Mouse (Mus musculus): ENCODE results near the gene Fcrla. TPM values are rescaled to one million over a fixed set of nuclear protein-coding genes. Genes with fewer than 3 reads are reported as not detected.

Gene Fcrla
- polyA plus RNA-seq, 1 experiment from 2014 or later: 0.26 TPM

GRCm38 (mm10) chr1:170907111-170907455, 20.3 kb downstream of the Fcrla start:
- peak overlapping the region; percentile 56 for H3K4me3 ChIP-seq
- H3K9me3 ChIP-seq (replicated peaks): no peaks in the 10 kb centered on the region
- peaks cover 84% of the 10 kb centered on the region for H3K27me3 ChIP-seq (replicated peaks)
- no peaks in the 10 kb centered on the region for H3K36me3 ChIP-seq
- H3K4me2 ChIP-seq: peak overlapping the region; percentile 92
- peaks cover 16% of the 10 kb centered on the region for H3K4me1 ChIP-seq (replicated peaks)
- WGBS: 30% methylated on average over 11 of the region's 11 CpGs
- H3K27ac ChIP-seq (ENCODE audit: poor library complexity, severe bottlenecking): no peak overlapping the region
- ATAC-seq (ENCODE audit: insufficient number of reproducible peaks, low FRiP score): no peak; the same call in 1 of the 2 replicates
- H3K9ac ChIP-seq: peak overlapping the region; percentile 58; the same call in 1 of the 2 replicates

- H3K9me3 ChIP-seq (replicated peaks): no peaks in the 10 kb centered on the region
- no peaks in the 10 kb centered on the region for H3K36me3 ChIP-seq
- no peak for ATAC-seq (ENCODE audit: insufficient number of reproducible peaks, low FRiP score)
- no peak overlapping the region for H3K27ac ChIP-seq (ENCODE audit: poor library complexity, severe bottlenecking)
- 58% methylated on average over 5 of the region's 5 CpGs for WGBS
- no peak overlapping the region for H3K4me3 ChIP-seq
- no peak overlapping the region for H3K4me2 ChIP-seq
- peaks cover 14% of the 10 kb centered on the region for H3K4me1 ChIP-seq (replicated peaks)
- no peak overlapping the region for H3K9ac ChIP-seq
- H3K27me3 ChIP-seq (replicated peaks): peaks cover 65% of the 10 kb centered on the region
Measured at GRCm38 (mm10) chr1:170903485-170903884, 23.9 kb downstream of the Fcrla start.

- 30% methylated on average over 10 of the region's 10 CpGs for WGBS
- Histone ChIP-seq H3K9me3 (replicated peaks) (no peaks in the 10 kb centered on the region), H3K4me3 (no peak overlapping the region), H3K4me2 (peak overlapping the region; percentile 50), H3K36me3 (no peaks in the 10 kb centered on the region), H3K4me1 (replicated peaks) (no peaks in the 10 kb centered on the region), H3K27ac (ENCODE audit: poor library complexity, severe bottlenecking) (no peak overlapping the region), H3K9ac (no peak overlapping the region), H3K27me3 (replicated peaks) (peaks cover 56% of the 10 kb centered on the region)
- 0 out of 2 replicates have a peak, but pooled peaks have one; percentile 51 for ATAC-seq (ENCODE audit: insufficient number of reproducible peaks, low FRiP score)
Measured at GRCm38 (mm10) chr1:170901536-170902238, 25.7 kb downstream of the Fcrla start.

GRCm38 (mm10) chr1:170900799-170901467, 26.4 kb downstream of the Fcrla start:
- H3K27ac ChIP-seq (ENCODE audit: poor library complexity, severe bottlenecking): no peak overlapping the region
- no peaks in the 10 kb centered on the region for H3K4me1 ChIP-seq (replicated peaks)
- H3K27me3 ChIP-seq (replicated peaks): peaks cover 49% of the 10 kb centered on the region
- no peak for ATAC-seq (ENCODE audit: insufficient number of reproducible peaks, low FRiP score)
- H3K4me3 ChIP-seq: no peak overlapping the region
- H3K9me3 ChIP-seq (replicated peaks): no peaks in the 10 kb centered on the region
- H3K36me3 ChIP-seq: no peaks in the 10 kb centered on the region
- H3K9ac ChIP-seq: no peak overlapping the region
- peak overlapping the region; percentile 50 for H3K4me2 ChIP-seq
- WGBS: 29% methylated on average over 10 of the region's 10 CpGs

GRCm38 (mm10) chr1:170898413-170899075, 28.8 kb downstream of the Fcrla start:
- Histone ChIP-seq H3K9ac (no peak overlapping the region), H3K4me2 (no peak overlapping the region), H3K27ac (ENCODE audit: poor library complexity, severe bottlenecking) (no peak overlapping the region), H3K36me3 (no peaks in the 10 kb centered on the region), H3K9me3 (replicated peaks) (no peaks in the 10 kb centered on the region), H3K4me1 (replicated peaks) (no peaks in the 10 kb centered on the region), H3K4me3 (no peak overlapping the region), H3K27me3 (replicated peaks) (peaks cover 32% of the 10 kb centered on the region)
- no peak for ATAC-seq (ENCODE audit: insufficient number of reproducible peaks, low FRiP score)
- 58% methylated on average over 16 of the region's 16 CpGs for WGBS

- no peak overlapping the region for H3K4me3 ChIP-seq
- no peak overlapping the region for H3K4me2 ChIP-seq
- peaks cover 16% of the 10 kb centered on the region for H3K27me3 ChIP-seq (replicated peaks)
- no peak for ATAC-seq (ENCODE audit: insufficient number of reproducible peaks, low FRiP score)
- H3K36me3 ChIP-seq: no peaks in the 10 kb centered on the region
- H3K27ac ChIP-seq (ENCODE audit: poor library complexity, severe bottlenecking): no peak overlapping the region
- 77% methylated on average over 5 of the region's 5 CpGs for WGBS
- H3K9me3 ChIP-seq (replicated peaks): no peaks in the 10 kb centered on the region
- H3K4me1 ChIP-seq (replicated peaks): no peaks in the 10 kb centered on the region
- no peak overlapping the region for H3K9ac ChIP-seq
Measured at GRCm38 (mm10) chr1:170896651-170897281, 30.6 kb downstream of the Fcrla start.

- H3K36me3 ChIP-seq: no peaks in the 10 kb centered on the region
- 61% methylated on average over 9 of the region's 9 CpGs for WGBS
- ATAC-seq (ENCODE audit: insufficient number of reproducible peaks, low FRiP score): no peak
Measured at GRCm38 (mm10) chr1:170894603-170895602, 32.5 kb downstream of the Fcrla start.

GRCm38 (mm10) chr1:170892279-170892678, 35.1 kb downstream of the Fcrla start:
- Histone ChIP-seq H3K9me3 (replicated peaks) (0 out of 2 replicates have a peak, but pooled peaks cover 3% of the 10 kb centered on the region), H3K4me2 (no peak overlapping the region), H3K27ac (ENCODE audit: poor library complexity, severe bottlenecking) (no peak overlapping the region), H3K4me3 (no peak overlapping the region), H3K9ac (no peak overlapping the region), H3K36me3 (no peaks in the 10 kb centered on the region), H3K4me1 (replicated peaks) (no peaks in the 10 kb centered on the region), H3K27me3 (replicated peaks) (no peaks in the 10 kb centered on the region)
- 71% methylated on average over 1 of the region's 1 CpGs for WGBS
- ATAC-seq (ENCODE audit: insufficient number of reproducible peaks, low FRiP score): no peak

More at GRCm38 (mm10) chr1:170894603-170895602, 32.5 kb downstream of the Fcrla start:
- H3K9ac ChIP-seq: no peak overlapping the region
- H3K4me1 ChIP-seq (replicated peaks): no peaks in the 10 kb centered on the region
- H3K4me2 ChIP-seq: no peak overlapping the region
- no peak overlapping the region for H3K27ac ChIP-seq (ENCODE audit: poor library complexity, severe bottlenecking)
- no peaks in the 10 kb centered on the region for H3K9me3 ChIP-seq (replicated peaks)
- peaks cover 16% of the 10 kb centered on the region for H3K27me3 ChIP-seq (replicated peaks)
- no peak overlapping the region for H3K4me3 ChIP-seq

- Histone ChIP-seq H3K27me3 (replicated peaks) (no peaks in the 10 kb centered on the region), H3K27ac (ENCODE audit: poor library complexity, severe bottlenecking) (no peak overlapping the region), H3K4me3 (no peak overlapping the region), H3K9me3 (replicated peaks) (0 out of 2 replicates have a peak, but pooled peaks cover 3% of the 10 kb centered on the region), H3K9ac (no peak overlapping the region), H3K4me2 (no peak overlapping the region), H3K36me3 (no peaks in the 10 kb centered on the region), H3K4me1 (replicated peaks) (no peaks in the 10 kb centered on the region)
- ATAC-seq (ENCODE audit: insufficient number of reproducible peaks, low FRiP score): no peak
- 42% methylated on average over 2 of the region's 2 CpGs for WGBS
Measured at GRCm38 (mm10) chr1:170891646-170892045, 35.7 kb downstream of the Fcrla start.

GRCm38 (mm10) chr1:170889310-170889709, 38.1 kb downstream of the Fcrla start:
- H3K9me3 ChIP-seq (replicated peaks): 0 out of 2 replicates have a peak, but pooled peaks cover 3% of the 10 kb centered on the region
- no peak for ATAC-seq (ENCODE audit: insufficient number of reproducible peaks, low FRiP score)
- no peak overlapping the region for H3K9ac ChIP-seq
- H3K27ac ChIP-seq (ENCODE audit: poor library complexity, severe bottlenecking): no peak overlapping the region
- WGBS: 69% methylated on average over 4 of the region's 4 CpGs
- no peak overlapping the region for H3K4me3 ChIP-seq
- no peak overlapping the region for H3K4me2 ChIP-seq
- H3K27me3 ChIP-seq (replicated peaks): no peaks in the 10 kb centered on the region
- peaks cover 3% of the 10 kb centered on the region for H3K4me1 ChIP-seq (replicated peaks)
- H3K36me3 ChIP-seq: no peaks in the 10 kb centered on the region
